Mouse (Mus musculus) liver, adult 2 months (tissue): Measurements from ENCODE around the gene Car4.

ENCODE experiments used
- CTCF ChIP-seq: fragments of 200-500 bp; IDR thresholded peaks from 2 replicates; pipeline ENCODE4 v1.5.1; 2011; ENCODE audit warnings: low read depth, low read length, control low read depth
- POLR2A ChIP-seq: fragments of 200-500 bp; IDR thresholded peaks from 2 replicates; pipeline ENCODE4 v1.6.1; 2011; ENCODE audit warnings: low read length, control low read depth; ENCODE audit not compliant: insufficient read depth; ENCODE audit errors: extremely low read depth

- TF ChIP-seq CTCF (no peak), POLR2A (no peak)
These were observed 46.0 kb downstream of the Car4 start for GRCm38 (mm10) chr11:85003566-85003965.
